Mouse (Mus musculus) heart, adult 2 months (tissue): ENCODE measurements around the gene Smurf1.

ENCODE experiments used
- CTCF ChIP-seq: fragments of 200-600 bp; IDR thresholded peaks from 2 replicates; pipeline ENCODE4 v1.8.1; 2022; ENCODE audit warnings: antibody characterized with exemption, mild to moderate bottlenecking, moderate library complexity
- POLR2A ChIP-seq: fragments of 200-500 bp; IDR thresholded peaks from 2 replicates; pipeline ENCODE4 v1.6.1; 2011; ENCODE audit warnings: mild to moderate bottlenecking, low read depth, low read length, control low read depth; ENCODE audit not compliant: insufficient read depth

- TF ChIP-seq POLR2A: peak; percentile 80
- no peak for TF ChIP-seq CTCF
Observed at GRCm38 (mm10) chr5:144965639-144966351, at the start of gene Smurf1.
